Mouse (Mus musculus) testis, adult 2 months (tissue): ENCODE measurements around the gene Cryba2. TPM values are rescaled to one million over a fixed set of nuclear protein-coding genes. Genes with fewer than 3 reads are reported as not detected.

Experiments used
- H3K27ac ChIP-seq: fragments of 200-500 bp; 2 replicates; pipeline ENCODE4 v1.5.1; 2012; ENCODE audit warnings: low read depth, low read length; ENCODE audit not compliant: control insufficient read depth, insufficient read depth
- H3K27me3 ChIP-seq: fragments of 200-500 bp; 2 replicates; pipeline ENCODE4 v1.6.1; 2012; ENCODE audit warnings: mild to moderate bottlenecking, low read length, moderate library complexity; ENCODE audit not compliant: control insufficient read depth, insufficient read depth
- H3K36me3 ChIP-seq: fragments of 200-500 bp; 2 replicates; pipeline ENCODE4 v1.6.1; 2012; ENCODE audit warnings: mild to moderate bottlenecking, low read length; ENCODE audit not compliant: control insufficient read depth, insufficient read depth
- H3K4me1 ChIP-seq: fragments of 200-500 bp; 2 replicates; pipeline ENCODE4 v1.6.1; 2012; ENCODE audit warnings: low read length; ENCODE audit not compliant: control insufficient read depth, insufficient read depth
- H3K4me3 ChIP-seq: fragments of 200-500 bp; 2 replicates; pipeline ENCODE4 v1.5.1; 2012; ENCODE audit warnings: low read depth, mild to moderate bottlenecking, low read length, moderate library complexity, mixed read lengths; ENCODE audit not compliant: control insufficient read depth
- CTCF ChIP-seq: fragments of 200-500 bp; IDR thresholded peaks from 2 replicates; pipeline ENCODE4 v1.5.1; 2012; ENCODE audit warnings: low read depth, mild to moderate bottlenecking, inconsistent platforms, low read length, moderate library complexity; ENCODE audit not compliant: control insufficient read depth, insufficient read depth, insufficient replicate concordance
- POLR2A ChIP-seq: fragments of 200-500 bp; IDR thresholded peaks from 2 replicates; pipeline ENCODE4 v1.6.1; 2012; ENCODE audit warnings: low read depth, mild to moderate bottlenecking, inconsistent platforms, low read length, moderate library complexity; ENCODE audit not compliant: control insufficient read depth
- polyA plus RNA-seq: library from polyadenylated mRNA; depleted of rRNA; stranded (reverse); fragments of >200 nt; gene quantifications from 2 replicates; pipeline ENCODE4 v1.2.3, GENCODE M21; 2012

Cryba2 gene
- polyA plus RNA-seq, 1 experiment: 2.0 TPM

DNA sequence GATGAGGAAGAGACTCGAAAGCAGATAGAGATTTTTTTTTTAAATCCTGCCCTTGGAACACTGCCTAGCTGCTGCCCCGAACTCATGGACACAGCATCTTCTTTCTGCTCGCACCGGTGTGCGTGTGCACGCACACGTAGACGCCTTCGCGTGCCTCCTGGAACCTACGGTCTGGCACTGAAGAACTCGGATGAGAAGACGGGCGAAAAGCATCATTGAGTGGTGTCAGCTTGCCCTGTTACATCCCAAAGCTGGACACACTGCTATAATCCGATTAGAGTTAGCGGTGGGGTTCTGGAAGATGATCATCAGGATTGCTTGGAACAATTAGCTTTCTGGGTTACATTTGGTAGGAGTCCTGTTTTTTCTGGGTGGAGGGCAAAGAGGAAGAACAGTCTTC is 34.1 kb downstream of the Cryba2 start:
- Histone ChIP-seq H3K4me1 (peaks cover 30% of the 10 kb centered on the region), H3K27me3 (peaks cover 10% of the 10 kb centered on the region; the same call in 1 of the 2 replicates), H3K4me3 (no peak overlapping the region; the same call in 1 of the 2 replicates), H3K27ac (no peak overlapping the region), H3K36me3 (no peaks in the 10 kb centered on the region)
- TF ChIP-seq CTCF: no peak
- no peak for TF ChIP-seq POLR2A

- TF ChIP-seq CTCF (no peak), POLR2A (no peak)
- Histone ChIP-seq H3K4me1 (peaks cover 30% of the 10 kb centered on the region), H3K36me3 (no peaks in the 10 kb centered on the region), H3K27me3 (peaks cover 10% of the 10 kb centered on the region; the same call in 1 of the 2 replicates), H3K4me3 (no peak overlapping the region), H3K27ac (no peak overlapping the region)
These were observed 34.7 kb downstream of the Cryba2 start for GRCm38 (mm10) chr1:74858171-74858719.

- H3K27me3 ChIP-seq: peaks cover 10% of the 10 kb centered on the region; the same call in 1 of the 2 replicates
- H3K4me3 ChIP-seq: no peak overlapping the region
- H3K4me1 ChIP-seq: peaks cover 30% of the 10 kb centered on the region
- H3K27ac ChIP-seq: no peak overlapping the region
- no peak for TF ChIP-seq CTCF
- TF ChIP-seq POLR2A: no peak
- H3K36me3 ChIP-seq: no peaks in the 10 kb centered on the region
These were observed 35.3 kb downstream of the Cryba2 start for GRCm38 (mm10) chr1:74857677-74858076.

DNA sequence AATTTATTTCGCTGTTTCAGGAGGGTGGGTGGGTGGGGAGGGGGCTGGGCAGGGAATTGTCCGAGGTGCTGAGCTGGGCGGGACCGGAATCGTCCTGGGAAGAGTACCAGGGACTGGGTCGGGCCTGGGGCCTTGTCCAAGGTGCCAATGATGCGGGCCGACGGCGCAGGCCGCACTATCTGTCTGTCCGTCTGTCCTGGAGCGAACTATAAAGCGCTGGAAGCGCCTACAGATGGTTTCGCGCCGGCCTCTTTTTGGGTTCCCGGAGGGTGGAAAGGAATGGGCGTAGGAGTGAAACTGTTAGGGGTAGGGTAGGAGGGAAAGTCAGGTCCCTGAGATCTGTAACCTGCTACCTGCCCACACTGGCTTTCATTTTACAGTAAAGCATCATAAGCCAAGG is 35.7 kb downstream of the Cryba2 start:
- TF ChIP-seq CTCF (no peak), POLR2A (no peak)
- H3K4me3 ChIP-seq: no peak overlapping the region
- peaks cover 10% of the 10 kb centered on the region; the same call in 1 of the 2 replicates for H3K27me3 ChIP-seq
- H3K27ac ChIP-seq: no peak overlapping the region
- peaks cover 30% of the 10 kb centered on the region for H3K4me1 ChIP-seq
- H3K36me3 ChIP-seq: no peaks in the 10 kb centered on the region

DNA sequence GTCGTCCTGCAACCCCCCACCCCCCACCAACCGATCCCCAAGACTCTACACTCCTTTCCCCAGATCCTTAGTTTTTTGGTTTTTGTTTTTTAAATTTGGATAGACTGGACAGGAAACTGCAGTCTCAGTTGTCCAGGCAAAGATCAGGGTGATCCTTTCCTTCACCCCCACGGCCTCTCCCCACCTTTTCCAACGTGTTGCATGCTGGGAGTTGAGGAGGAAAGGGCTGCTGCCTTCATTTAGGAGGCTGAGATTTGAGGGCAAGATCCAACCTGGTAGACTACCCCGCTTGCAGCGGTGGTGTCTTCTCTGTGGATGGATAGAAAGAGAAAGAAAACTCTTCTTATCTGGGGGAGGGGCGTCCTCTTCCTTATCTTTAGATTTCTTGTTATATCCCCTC is 36.2 kb downstream of the Cryba2 start:
- Histone ChIP-seq H3K27ac (no peak overlapping the region), H3K27me3 (peaks cover 10% of the 10 kb centered on the region; the same call in 1 of the 2 replicates), H3K4me3 (no peak overlapping the region), H3K36me3 (no peaks in the 10 kb centered on the region), H3K4me1 (peaks cover 30% of the 10 kb centered on the region)
- TF ChIP-seq POLR2A (no peak), CTCF (no peak)

DNA sequence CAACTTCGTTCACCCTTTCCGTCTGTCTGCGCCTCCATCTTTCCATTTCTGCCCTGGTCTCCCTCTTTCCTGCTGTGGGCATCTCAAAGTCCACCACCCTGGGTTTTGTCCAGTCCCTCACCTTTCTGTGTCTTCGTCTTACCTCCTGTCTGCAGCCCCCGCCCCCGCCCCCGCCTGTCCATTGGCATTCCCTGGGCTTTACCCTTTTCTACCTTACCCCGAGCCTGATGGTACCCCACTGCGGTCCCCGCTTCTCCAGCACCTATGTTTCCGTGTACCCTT is 36.6 kb downstream of the Cryba2 start:
- Histone ChIP-seq H3K4me3 (no peak overlapping the region), H3K4me1 (peaks cover 30% of the 10 kb centered on the region), H3K27ac (no peak overlapping the region), H3K36me3 (no peaks in the 10 kb centered on the region), H3K27me3 (peaks cover 10% of the 10 kb centered on the region; the same call in 1 of the 2 replicates)
- TF ChIP-seq CTCF: no peak
- TF ChIP-seq POLR2A: no peak

- peaks cover 10% of the 10 kb centered on the region; the same call in 1 of the 2 replicates for H3K27me3 ChIP-seq
- no peak overlapping the region for H3K27ac ChIP-seq
- peak overlapping the region; percentile 59 for H3K4me3 ChIP-seq
- TF ChIP-seq CTCF (no peak), POLR2A (no peak)
- H3K4me1 ChIP-seq: peaks cover 30% of the 10 kb centered on the region
- H3K36me3 ChIP-seq: no peaks in the 10 kb centered on the region
These were observed 37.1 kb downstream of the Cryba2 start for GRCm38 (mm10) chr1:74855651-74856438.
